Mouse (Mus musculus): ENCODE measurements around the gene Rpl9-ps1.

DNA sequence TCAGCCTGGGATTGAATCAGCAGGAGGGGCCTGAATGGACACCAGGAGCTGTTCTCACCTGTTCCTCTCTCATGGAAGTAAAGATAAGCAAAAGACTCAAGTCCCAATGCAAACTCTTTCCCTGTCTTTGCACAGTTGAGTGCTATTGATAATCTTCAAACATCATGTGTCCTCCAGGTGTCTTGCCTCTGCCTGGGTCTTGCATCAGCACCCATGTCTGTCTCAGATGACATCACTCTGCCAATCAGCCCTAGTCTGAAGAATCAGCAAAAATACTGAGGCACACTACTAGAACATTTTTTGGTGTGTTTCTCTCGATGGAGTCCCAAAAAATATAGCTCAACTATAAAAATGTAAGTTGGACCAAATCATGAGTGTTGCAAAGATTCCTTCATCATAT is 46.6 kb upstream of the Rpl9-ps1 start:
- no peak for TF ChIP-seq CTCF (IDR thresholded peaks at IDR 0.05; ENCODE audit: borderline replicate concordance, control insufficient read depth, extremely low read depth, insufficient read depth, low read length, poor library complexity)
- TF ChIP-seq POLR2A (IDR thresholded peaks at IDR 0.05; ENCODE audit: control insufficient read depth, extremely low read depth, insufficient read depth, low read length, poor library complexity), result no peak
